Mouse (Mus musculus) midbrain, embryonic 14.5 days (tissue): ENCODE data around the gene Mlxip. TPM values are rescaled to one million over a fixed set of nuclear protein-coding genes. Genes with fewer than 3 reads are reported as not detected.

Source experiments
- ATAC-seq: fragments of 200-750 bp; cut with Nextera tagmentation; 2 replicates; pipeline ENCODE4 v1.8.0; 2017; ENCODE audit warnings: moderate number of reproducible peaks, moderate library complexity; ENCODE audit not compliant: low FRiP score, low TSS enrichment
- DNase-seq: peaks from one replicate; pipeline ENCODE4 v3.0.0-alpha.2; 2015
- H3K27ac ChIP-seq: fragments of 300-500 bp; sonication (generic); replicated peaks from 2 replicates; pipeline ENCODE4 v1.5.1; 2014; ENCODE audit warnings: mild to moderate bottlenecking, low read depth, low read length, moderate library complexity
- H3K27me3 ChIP-seq: fragments of 300-500 bp; sonication (generic); 2 replicates; pipeline ENCODE4 v1.6.1; 2014; ENCODE audit warnings: low read length, control low read depth, mixed read lengths; ENCODE audit not compliant: control insufficient read depth, insufficient read depth
- H3K36me3 ChIP-seq: fragments of 300-500 bp; sonication (generic); 2 replicates; pipeline ENCODE4 v1.6.1; 2014; ENCODE audit warnings: low read length, control low read depth; ENCODE audit not compliant: control insufficient read depth, insufficient read depth
- H3K4me1 ChIP-seq: fragments of 300-500 bp; sonication (generic); 2 replicates; pipeline ENCODE4 v1.6.1; 2014; ENCODE audit warnings: mild to moderate bottlenecking, antibody characterized with exemption, low read length, control low read depth; ENCODE audit not compliant: control insufficient read depth, insufficient read depth
- H3K4me2 ChIP-seq: fragments of 300-500 bp; sonication (generic); 2 replicates; pipeline ENCODE4 v1.6.1; 2014; ENCODE audit warnings: mild to moderate bottlenecking, low read length, moderate library complexity
- H3K4me3 ChIP-seq: fragments of 300-500 bp; sonication (generic); replicated peaks from 2 replicates; pipeline ENCODE4 v1.5.1; 2014; ENCODE audit warnings: low read depth, low read length
- H3K9ac ChIP-seq: fragments of 300-500 bp; sonication (generic); replicated peaks from 2 replicates; pipeline ENCODE4 v1.6.1; 2014; ENCODE audit warnings: mild to moderate bottlenecking, low read length, moderate library complexity
- H3K9me3 ChIP-seq: fragments of 300-500 bp; sonication (generic); 2 replicates; pipeline ENCODE4 v1.6.1; 2016; ENCODE audit warnings: low read length, control low read depth, mixed read lengths; ENCODE audit not compliant: control insufficient read depth
- WGBS: fragments of 180-500 bp; shearing (Covaris S2); extraction: QIAGEN DNeasy Blood & Tissue Kit; methylation state at CpG from one replicate; pipeline ENCODE4 v1.1.7; 2014; 5-methylcytosine and 5-hydroxymethylcytosine counted together
- polyA plus RNA-seq: library from polyadenylated mRNA; unstranded; fragments of >200 nt; fragmentation: Nextera tagmentation; extraction: Ambion mirVana; gene quantifications from 2 replicates; pipeline ENCODE4 v1.2.1, GENCODE M21; 2014

The Mlxip gene
- polyA plus RNA-seq, 1 experiment from 2014 or later = 23.0 TPM

DNA sequence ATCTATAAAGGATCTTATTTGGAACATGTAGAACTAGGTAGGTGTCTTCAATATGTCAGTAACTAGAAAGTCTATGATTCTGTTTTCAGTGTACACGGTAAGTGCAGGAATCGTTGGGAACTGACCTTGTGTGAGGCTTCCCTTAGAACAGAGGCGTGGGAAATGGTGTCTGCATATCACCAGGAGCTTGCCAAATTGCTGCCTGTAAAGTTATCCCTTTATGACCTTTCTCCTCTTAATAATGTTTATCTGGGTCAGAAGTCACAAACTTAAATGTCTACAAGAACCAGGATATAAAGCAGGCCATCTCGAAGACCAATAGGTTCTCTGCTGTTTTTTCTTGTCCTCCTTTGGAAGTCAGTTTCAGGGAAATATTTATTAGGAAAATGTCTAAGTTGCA, 17.6 kb downstream of the Mlxip start:
- Histone ChIP-seq H3K9me3 (no peaks in the 10 kb centered on the region), H3K36me3 (peaks cover 4% of the 10 kb centered on the region; the same call in 1 of the 2 replicates), H3K4me3 (no peak overlapping the region), H3K27me3 (no peaks in the 10 kb centered on the region), H3K27ac (no peak overlapping the region), H3K9ac (no peak overlapping the region), H3K4me2 (no peak overlapping the region), H3K4me1 (0 out of 2 replicates have a peak, but pooled peaks cover 9% of the 10 kb centered on the region)
- 96% methylated on average over 4 of the region's 4 CpGs for WGBS
- no peak for DNase-seq
- no peak for ATAC-seq

DNA sequence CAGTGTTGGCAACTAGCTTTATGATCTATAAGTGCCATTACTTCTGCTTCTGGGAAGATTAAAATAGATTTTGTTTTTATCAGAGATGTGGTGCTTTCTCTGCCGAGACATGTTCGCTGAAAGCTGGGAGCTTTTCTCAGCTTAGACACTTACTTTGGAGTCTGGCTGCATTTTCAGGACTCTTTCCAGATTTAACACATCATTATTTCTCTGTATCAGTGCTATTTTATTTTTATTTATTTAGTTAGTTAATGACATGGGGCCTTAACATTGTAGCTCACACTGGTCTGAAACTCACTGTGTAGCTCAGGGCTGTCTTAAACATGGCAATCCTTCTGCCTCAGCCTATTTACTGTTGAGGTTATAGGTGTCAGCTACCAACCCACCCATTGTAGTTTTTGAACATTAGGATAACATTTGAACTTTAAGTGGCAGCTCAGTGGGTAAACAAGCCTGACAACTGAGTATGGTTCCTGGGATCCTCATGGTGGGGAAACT, 19.3 kb downstream of the Mlxip start:
- Histone ChIP-seq H3K4me3 (no peak overlapping the region), H3K36me3 (peaks cover 4% of the 10 kb centered on the region; the same call in 1 of the 2 replicates), H3K9me3 (no peaks in the 10 kb centered on the region), H3K4me1 (0 out of 2 replicates have a peak, but pooled peaks cover 3% of the 10 kb centered on the region), H3K4me2 (no peak overlapping the region), H3K9ac (no peak overlapping the region), H3K27me3 (no peaks in the 10 kb centered on the region), H3K27ac (no peak overlapping the region)
- WGBS = 90% methylated on average over 2 of the region's 2 CpGs
- ATAC-seq = no peak
- DNase-seq = no peak

DNA sequence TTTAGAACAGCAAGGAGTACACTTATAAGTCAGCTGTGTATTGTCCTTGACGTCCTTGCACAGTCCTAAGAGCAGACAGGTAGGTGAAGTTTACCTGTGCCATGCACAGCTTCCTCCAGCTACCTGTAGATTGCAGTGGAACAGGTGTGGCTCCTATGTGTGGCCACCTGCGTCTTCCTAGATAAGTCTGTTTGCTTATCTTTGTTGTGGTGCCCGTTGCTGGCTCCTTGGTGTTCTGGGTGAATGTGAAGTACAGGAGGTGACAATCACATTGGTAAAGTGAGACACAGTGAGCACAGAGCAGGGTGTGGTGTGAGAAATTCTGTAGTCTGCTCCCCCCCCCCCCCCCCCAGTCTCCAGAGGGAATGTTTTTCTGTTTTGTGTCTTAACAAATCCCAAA, 21.6 kb downstream of the Mlxip start:
- WGBS = 92% methylated on average over 3 of the region's 3 CpGs
- 0 out of 2 replicates have a peak, but pooled peaks cover 3% of the 10 kb centered on the region for H3K4me1 ChIP-seq

DNA sequence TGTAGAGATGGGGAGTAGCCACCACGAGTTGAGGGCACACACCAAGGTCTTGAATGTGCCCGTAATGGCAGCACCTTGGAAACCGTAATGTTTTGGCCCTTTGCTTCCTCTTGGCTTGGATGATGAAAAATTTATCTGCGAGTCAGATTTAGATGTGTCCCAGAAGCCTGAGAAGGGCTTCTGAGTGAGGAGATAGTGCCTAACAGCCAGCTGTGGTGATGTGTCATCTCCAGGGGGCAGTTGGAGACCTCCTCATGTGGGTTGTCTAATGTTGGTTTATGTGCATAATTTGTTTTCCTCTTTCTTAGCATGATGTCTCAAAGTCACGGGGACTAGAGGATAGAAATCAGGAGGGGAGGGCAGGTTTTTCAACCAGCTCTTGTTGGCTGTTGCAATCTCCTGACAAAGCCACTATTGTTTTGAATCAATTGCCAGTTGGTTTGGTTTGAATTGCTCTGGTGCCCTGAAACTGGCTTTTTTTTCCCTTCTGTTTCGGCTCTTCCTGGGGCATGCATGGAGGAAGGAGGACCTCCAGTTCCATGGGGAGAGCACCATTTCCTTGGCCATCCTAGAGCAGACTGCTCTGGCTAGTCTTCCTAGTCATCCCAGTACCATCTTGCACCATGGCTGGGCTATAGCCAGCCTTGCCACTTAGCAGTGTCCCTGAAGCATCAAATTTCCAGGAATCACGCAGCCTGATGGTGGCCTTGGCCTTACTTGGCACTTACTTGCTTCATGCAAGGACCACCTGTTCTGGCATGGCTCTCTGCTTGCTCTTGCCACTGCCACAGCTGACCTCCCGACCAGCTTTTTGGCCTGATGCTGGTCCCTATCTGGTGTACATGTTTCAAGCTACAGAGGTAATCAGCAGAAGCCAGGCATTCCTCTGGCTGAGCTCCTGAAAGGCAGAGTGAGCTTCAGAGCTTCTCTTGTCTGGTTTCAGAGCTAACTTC, 22.2 kb downstream of the Mlxip start:
- Histone ChIP-seq H3K4me2 (no peak overlapping the region), H3K9me3 (no peaks in the 10 kb centered on the region), H3K4me1 (0 out of 2 replicates have a peak, but pooled peaks cover 3% of the 10 kb centered on the region), H3K27ac (no peak overlapping the region), H3K9ac (no peak overlapping the region), H3K4me3 (no peak overlapping the region), H3K36me3 (no peaks in the 10 kb centered on the region), H3K27me3 (no peaks in the 10 kb centered on the region)
- no peak for DNase-seq
- WGBS = 74% methylated on average over 8 of the region's 8 CpGs
- no peak for ATAC-seq

More for the DNA sequence above, 21.6 kb downstream of the Mlxip start:
- H3K27ac ChIP-seq = no peak overlapping the region
- H3K27me3 ChIP-seq = no peaks in the 10 kb centered on the region
- H3K9me3 ChIP-seq = no peaks in the 10 kb centered on the region
- ATAC-seq (no peak), DNase-seq (no peak)
- H3K4me3 ChIP-seq = no peak overlapping the region
- H3K4me2 ChIP-seq = no peak overlapping the region
- no peaks in the 10 kb centered on the region for H3K36me3 ChIP-seq
- H3K9ac ChIP-seq = no peak overlapping the region

DNA sequence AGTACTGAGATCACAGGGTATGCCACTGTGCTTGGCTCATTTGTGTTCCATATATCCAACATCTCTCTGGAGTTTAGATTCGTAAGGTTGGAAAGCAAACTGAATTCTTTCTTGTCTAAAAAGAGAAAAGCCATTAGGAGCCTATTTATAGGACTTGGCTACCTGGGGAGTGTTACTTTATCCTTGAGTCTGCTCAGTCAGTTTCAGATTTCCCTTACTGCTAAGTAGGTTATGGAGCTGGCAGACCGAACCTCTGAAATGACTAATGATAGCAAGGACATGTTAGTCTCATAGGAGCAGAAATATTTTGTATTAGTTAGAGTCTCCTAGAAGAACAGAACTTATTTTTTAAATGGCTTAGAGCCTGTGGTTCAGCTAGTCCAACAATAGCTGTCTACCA, 29.3 kb downstream of the Mlxip start:
- Histone ChIP-seq H3K9ac (no peak overlapping the region), H3K4me3 (no peak overlapping the region), H3K4me2 (no peak overlapping the region), H3K4me1 (no peaks in the 10 kb centered on the region), H3K9me3 (peaks cover 4% of the 10 kb centered on the region; the same call in 1 of the 2 replicates), H3K27me3 (no peaks in the 10 kb centered on the region), H3K36me3 (0 out of 2 replicates have a peak, but pooled peaks cover 2% of the 10 kb centered on the region), H3K27ac (no peak overlapping the region)
- DNase-seq = no peak
- WGBS = 87% methylated on average over 2 of the region's 2 CpGs
- ATAC-seq = no peak

DNA sequence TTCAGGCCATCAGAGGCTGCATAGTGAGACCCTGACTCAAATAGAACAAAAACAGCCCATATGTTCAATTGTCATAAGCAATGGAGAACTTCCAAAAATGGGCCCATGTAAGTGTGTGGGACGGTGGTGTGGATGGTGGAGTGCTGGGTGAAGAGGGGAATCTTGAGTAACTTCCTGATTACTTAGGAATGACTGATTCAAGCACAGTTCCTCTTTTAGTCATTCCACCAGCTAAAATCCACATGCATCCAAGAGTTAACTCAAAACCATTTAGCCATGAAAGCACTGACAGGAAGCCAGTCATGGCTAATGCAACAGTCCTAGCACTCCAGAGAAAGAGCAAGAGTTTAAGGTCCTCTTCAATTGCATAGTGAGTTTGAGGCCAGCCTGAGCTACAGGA, 33.0 kb downstream of the Mlxip start:
- 0 out of 2 replicates have a peak, but pooled peaks cover 2% of the 10 kb centered on the region for H3K36me3 ChIP-seq
- WGBS = 100% methylated on average over 1 of the region's 1 CpGs
- H3K9me3 ChIP-seq = peaks cover 4% of the 10 kb centered on the region; the same call in 1 of the 2 replicates
- no peak overlapping the region for H3K9ac ChIP-seq
- no peak overlapping the region for H3K4me3 ChIP-seq
- ATAC-seq = no peak
- no peak overlapping the region for H3K4me2 ChIP-seq
- DNase-seq = no peak
- no peaks in the 10 kb centered on the region for H3K4me1 ChIP-seq
- H3K27me3 ChIP-seq = no peaks in the 10 kb centered on the region
- no peak overlapping the region for H3K27ac ChIP-seq

DNA sequence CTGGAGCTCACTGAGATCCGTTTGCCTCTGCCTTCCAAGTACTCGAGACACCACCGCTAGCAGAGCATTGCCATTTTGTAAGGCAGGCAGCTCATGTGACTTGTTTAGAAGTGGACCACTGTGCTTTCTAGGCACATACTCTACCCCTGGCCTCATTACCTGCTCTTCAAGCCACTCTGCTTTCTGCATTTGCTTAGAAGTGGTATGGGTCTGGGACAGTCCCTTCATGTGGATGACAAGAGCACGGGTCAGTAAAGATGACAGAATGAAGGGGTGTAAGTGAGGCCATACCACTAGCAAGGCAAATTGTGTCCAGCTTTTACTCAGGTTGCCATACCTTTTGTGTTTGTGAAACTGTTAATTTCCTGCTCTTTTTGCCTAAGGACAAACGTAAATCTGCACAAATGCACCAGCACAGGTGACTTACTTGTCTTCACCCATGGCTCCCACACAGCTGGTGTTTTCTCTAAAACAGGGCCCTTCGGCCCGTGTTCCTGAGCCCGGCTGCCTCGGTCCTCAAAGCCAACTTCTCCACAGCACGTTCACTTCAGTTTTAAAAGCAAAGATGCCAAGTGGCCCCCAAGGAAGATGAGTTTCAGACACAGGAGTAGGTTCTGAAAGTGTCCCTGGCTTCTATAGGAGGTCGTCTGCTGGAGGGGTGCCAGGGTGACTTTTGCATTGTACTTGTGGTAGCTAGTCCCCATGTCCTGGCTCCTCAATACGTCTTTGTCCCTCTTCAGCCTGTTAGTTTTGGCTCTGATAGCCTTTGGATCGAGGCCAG, 37.1 kb downstream of the Mlxip start:
- Histone ChIP-seq H3K4me1 (no peaks in the 10 kb centered on the region), H3K4me2 (no peak overlapping the region), H3K27ac (no peak overlapping the region), H3K4me3 (no peak overlapping the region), H3K36me3 (no peaks in the 10 kb centered on the region), H3K27me3 (no peaks in the 10 kb centered on the region), H3K9ac (no peak overlapping the region), H3K9me3 (no peaks in the 10 kb centered on the region; the same call in 1 of the 2 replicates)
- 78% methylated on average over 13 of the region's 13 CpGs for WGBS
- ATAC-seq = no peak
- DNase-seq = peak; percentile 53

DNA sequence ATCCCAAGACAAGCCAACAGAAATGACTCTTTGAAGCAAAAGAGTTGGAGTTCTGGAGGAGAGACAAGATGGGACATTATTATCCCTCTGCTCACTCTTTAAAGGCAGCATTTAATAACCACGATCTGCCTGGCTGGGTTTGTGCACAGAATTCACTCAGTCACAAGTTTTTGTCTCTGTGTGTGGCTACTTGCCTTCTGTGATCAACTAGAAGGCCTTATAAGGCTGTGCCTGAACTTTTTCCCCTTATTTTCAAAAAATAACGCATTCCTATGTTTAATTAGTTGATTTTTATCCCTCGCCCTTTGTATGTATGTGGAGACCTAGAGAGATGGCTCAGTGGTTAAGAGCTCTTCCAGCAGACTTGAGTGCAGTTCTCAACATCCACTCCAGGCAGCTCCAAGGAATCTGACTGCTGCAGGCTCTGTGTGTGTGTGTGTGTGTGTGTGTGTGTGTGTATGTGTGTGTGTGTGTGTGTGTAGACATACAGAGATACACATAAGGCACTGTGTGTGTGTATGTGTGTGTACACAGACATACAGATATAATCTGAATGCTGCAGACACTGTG, 37.8 kb downstream of the Mlxip start:
- DNase-seq (no peak), ATAC-seq (no peak)
- Histone ChIP-seq H3K9ac (no peak overlapping the region), H3K4me1 (no peaks in the 10 kb centered on the region), H3K9me3 (no peaks in the 10 kb centered on the region; the same call in 1 of the 2 replicates), H3K4me2 (no peak overlapping the region), H3K27me3 (no peaks in the 10 kb centered on the region), H3K36me3 (no peaks in the 10 kb centered on the region), H3K27ac (no peak overlapping the region), H3K4me3 (no peak overlapping the region)
- WGBS = 79% methylated on average over 3 of the region's 3 CpGs
